Mouse (Mus musculus): Measurements from ENCODE around the gene Cenpj. TPM values are rescaled to one million over a fixed set of nuclear protein-coding genes. Genes with fewer than 3 reads are reported as not detected.

Cenpj gene
- total and polyA plus RNA-seq, 2 experiments from 2014 or later: 1.1 to 3.4 TPM

DNA sequence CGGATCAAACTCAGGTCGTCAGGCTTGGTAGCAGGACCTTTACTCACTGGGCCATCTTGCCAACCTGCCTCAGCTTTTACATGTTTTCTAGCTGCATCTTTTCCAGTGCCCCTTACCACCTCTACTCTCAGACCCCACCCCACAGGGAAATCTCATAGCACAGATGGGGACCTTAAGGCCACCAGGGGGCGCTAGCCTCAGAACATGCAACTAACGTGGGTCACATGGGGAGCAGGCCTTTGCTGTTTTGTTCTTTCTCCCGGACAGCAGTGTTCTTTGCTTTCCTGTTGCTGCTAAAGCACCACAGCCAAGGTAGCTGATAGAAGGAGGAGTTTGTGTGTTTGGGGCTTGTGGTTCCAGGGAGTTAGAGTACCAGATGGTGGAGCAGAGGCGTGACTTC is 23.5 kb upstream of the Cenpj start:
- H3K4me1 ChIP-seq (ENCODE audit: insufficient read depth, low read length): no peaks in the 10 kb centered on the region

DNA sequence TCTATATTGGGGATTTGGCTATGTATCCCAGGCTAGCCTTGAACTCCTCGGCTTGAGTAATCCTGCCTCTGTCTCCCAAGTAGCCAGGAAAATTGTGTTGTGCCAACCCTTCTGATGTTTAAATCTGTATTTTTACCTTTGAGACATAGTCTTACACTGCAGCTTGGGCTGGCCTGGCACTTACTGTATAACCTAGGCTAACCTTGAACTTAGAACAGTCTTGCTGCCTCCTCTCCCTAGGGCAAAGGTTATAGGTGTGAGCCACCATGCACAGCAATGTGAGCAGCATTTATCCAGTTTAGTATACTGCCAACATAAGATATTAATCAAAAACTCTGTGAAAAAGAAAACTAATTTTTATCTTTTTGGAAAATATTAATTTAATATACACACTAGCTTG is 19.6 kb upstream of the Cenpj start:
- 98% methylated on average over 1 of the region's 1 CpGs for WGBS
- H3K27ac ChIP-seq: no peak overlapping the region
- TF ChIP-seq CTCF (IDR thresholded peaks at IDR 0.05; ENCODE audit: low read depth): no peak
- H3K9me3 ChIP-seq (ENCODE audit: low read length): no peaks in the 10 kb centered on the region
- DNase-seq (ENCODE audit: low spot score) (no peak), ATAC-seq (no peak)
- no peak overlapping the region for H3K4me3 ChIP-seq (ENCODE audit: low read length)
- H3K36me3 ChIP-seq (ENCODE audit: insufficient read depth, low read length): no peaks in the 10 kb centered on the region
- no peaks in the 10 kb centered on the region for H3K4me1 ChIP-seq (ENCODE audit: insufficient read depth, low read length)
- no peaks in the 10 kb centered on the region for H3K27me3 ChIP-seq (ENCODE audit: insufficient read depth, low read length)
- H3K9ac ChIP-seq (replicated peaks; ENCODE audit: low read length): no peak overlapping the region
- no peak overlapping the region for H3K4me2 ChIP-seq (ENCODE audit: low read depth, low read length)

More for the DNA sequence above, 23.5 kb upstream of the Cenpj start:
- H3K9me3 ChIP-seq (ENCODE audit: low read length): no peaks in the 10 kb centered on the region
- H3K4me3 ChIP-seq (ENCODE audit: low read length): no peak overlapping the region
- H3K27me3 ChIP-seq (ENCODE audit: insufficient read depth, low read length): no peaks in the 10 kb centered on the region
- H3K9ac ChIP-seq (replicated peaks; ENCODE audit: low read length): no peak overlapping the region
- WGBS: 39% methylated on average over 6 of the region's 6 CpGs
- no peak overlapping the region for H3K27ac ChIP-seq
- peak; percentile 68 for TF ChIP-seq CTCF (IDR thresholded peaks at IDR 0.05; ENCODE audit: low read depth)
- H3K36me3 ChIP-seq (ENCODE audit: insufficient read depth, low read length): no peaks in the 10 kb centered on the region
- no peak overlapping the region for H3K4me2 ChIP-seq (ENCODE audit: low read depth, low read length)
- DNase-seq (ENCODE audit: low spot score): peak; percentile 50
- no peak for ATAC-seq

DNA sequence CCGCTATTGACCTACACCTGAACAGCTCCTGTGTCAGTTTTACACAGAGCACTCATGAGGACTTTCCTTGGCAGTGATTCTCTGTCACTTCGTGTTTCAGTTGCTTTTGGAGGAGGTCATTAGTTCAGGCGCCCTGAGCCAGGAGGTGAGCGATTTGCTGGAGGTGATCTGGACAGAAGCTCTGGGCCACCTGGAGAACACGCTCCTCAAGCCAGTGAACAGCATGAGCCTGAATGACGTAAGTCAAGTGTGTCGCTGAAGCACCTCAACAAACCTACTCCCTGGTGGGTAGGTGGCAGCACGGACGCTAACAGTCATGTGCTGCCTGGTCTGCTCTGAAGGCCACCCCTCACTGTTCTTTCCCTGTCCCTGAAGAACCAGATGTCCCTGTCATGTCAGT is 17.0 kb upstream of the Cenpj start:
- no peak overlapping the region for H3K9ac ChIP-seq (replicated peaks; ENCODE audit: low read length)
- DNase-seq (ENCODE audit: low spot score) (no peak), ATAC-seq (no peak)
- TF ChIP-seq CTCF (IDR thresholded peaks at IDR 0.05; ENCODE audit: low read depth): no peak
- H3K4me2 ChIP-seq (ENCODE audit: low read depth, low read length): no peak overlapping the region
- 92% methylated on average over 9 of the region's 9 CpGs for WGBS
- no peaks in the 10 kb centered on the region for H3K9me3 ChIP-seq (ENCODE audit: low read length)
- H3K36me3 ChIP-seq (ENCODE audit: insufficient read depth, low read length): no peaks in the 10 kb centered on the region
- no peaks in the 10 kb centered on the region for H3K4me1 ChIP-seq (ENCODE audit: insufficient read depth, low read length)
- H3K4me3 ChIP-seq (ENCODE audit: low read length): no peak overlapping the region
- H3K27me3 ChIP-seq (ENCODE audit: insufficient read depth, low read length): no peaks in the 10 kb centered on the region
- no peak overlapping the region for H3K27ac ChIP-seq

DNA sequence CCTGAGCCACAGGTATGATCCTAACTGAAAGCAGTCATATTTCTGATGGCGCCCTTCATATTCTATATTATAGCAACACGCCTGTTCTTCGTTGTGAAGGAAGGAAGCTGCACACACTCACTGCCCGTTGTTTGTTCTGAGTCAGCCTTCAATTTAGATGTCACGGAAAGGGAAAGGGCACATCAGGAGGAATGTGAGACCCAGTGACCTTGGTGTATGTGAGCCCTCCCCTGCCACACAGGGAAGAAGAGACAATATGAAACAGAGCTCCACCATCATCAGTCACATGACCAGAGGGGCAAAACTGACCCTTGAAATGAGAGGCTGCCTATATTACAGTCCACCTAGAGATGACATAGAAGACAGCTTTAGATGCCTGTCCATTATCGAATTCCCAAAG is 7.1 kb upstream of the Cenpj start:
- no peak overlapping the region for H3K4me2 ChIP-seq (ENCODE audit: low read depth, low read length)
- H3K9me3 ChIP-seq (ENCODE audit: low read length): no peaks in the 10 kb centered on the region
- no peak overlapping the region for H3K27ac ChIP-seq
- H3K36me3 ChIP-seq (ENCODE audit: insufficient read depth, low read length): no peaks in the 10 kb centered on the region
- ATAC-seq: no peak
- H3K4me1 ChIP-seq (ENCODE audit: insufficient read depth, low read length): no peaks in the 10 kb centered on the region
- no peak overlapping the region for H3K9ac ChIP-seq (replicated peaks; ENCODE audit: low read length)
- no peak overlapping the region for H3K4me3 ChIP-seq (ENCODE audit: low read length)
- no peaks in the 10 kb centered on the region for H3K27me3 ChIP-seq (ENCODE audit: insufficient read depth, low read length)
- WGBS: 89% methylated on average over 6 of the region's 6 CpGs
- TF ChIP-seq CTCF (IDR thresholded peaks at IDR 0.05; ENCODE audit: low read depth): no peak
- DNase-seq (ENCODE audit: low spot score): no peak

DNA sequence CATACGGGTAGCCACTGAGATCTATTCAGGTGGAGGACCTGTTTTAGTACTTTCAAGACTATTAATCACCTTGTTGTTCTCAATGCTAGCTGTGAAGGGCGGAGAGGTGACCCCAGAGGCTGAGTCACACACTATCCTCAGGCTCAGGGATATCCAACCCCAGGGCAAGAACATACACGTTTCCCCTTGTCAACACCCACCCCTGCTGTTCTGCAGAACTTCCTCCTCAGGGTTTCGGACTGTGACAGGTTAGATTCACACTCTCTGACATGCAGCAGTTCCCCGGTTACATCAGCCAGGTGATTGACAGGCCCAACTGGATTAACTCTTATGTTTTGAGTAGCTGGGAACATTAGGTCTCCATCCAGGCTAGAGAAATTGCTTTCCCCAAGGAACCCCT is 5.9 kb upstream of the Cenpj start:
- ATAC-seq: no peak
- H3K36me3 ChIP-seq (ENCODE audit: insufficient read depth, low read length): no peaks in the 10 kb centered on the region
- 64% methylated on average over 5 of the region's 5 CpGs for WGBS

DNA sequence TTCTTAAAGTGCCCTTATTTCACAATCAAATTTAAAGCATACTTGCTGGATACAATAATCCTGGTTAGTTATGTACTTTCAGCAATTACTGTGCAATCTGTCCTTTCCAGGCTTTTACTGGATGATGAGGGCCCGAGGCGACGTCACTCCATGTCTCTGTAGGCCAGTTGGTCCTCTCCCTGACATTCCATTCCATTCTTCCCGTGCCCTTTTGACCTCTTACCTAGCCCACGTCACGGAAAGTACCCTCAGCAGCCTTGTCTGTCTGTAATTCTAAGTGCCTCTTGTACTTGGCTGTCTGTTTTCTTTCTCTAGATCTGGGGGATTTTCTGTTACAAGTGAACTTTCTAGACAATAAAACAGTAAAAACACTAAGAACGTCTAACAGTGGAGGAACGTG is 3.8 kb upstream of the Cenpj start:
- no peak for DNase-seq (ENCODE audit: low spot score)
- Histone ChIP-seq H3K9ac (replicated peaks; ENCODE audit: low read length) (no peak overlapping the region), H3K4me3 (ENCODE audit: low read length) (no peak overlapping the region), H3K4me2 (ENCODE audit: low read depth, low read length) (no peak overlapping the region), H3K27me3 (ENCODE audit: insufficient read depth, low read length) (no peaks in the 10 kb centered on the region), H3K36me3 (ENCODE audit: insufficient read depth, low read length) (no peaks in the 10 kb centered on the region), H3K9me3 (ENCODE audit: low read length) (no peaks in the 10 kb centered on the region), H3K27ac (no peak overlapping the region), H3K4me1 (ENCODE audit: insufficient read depth, low read length) (no peaks in the 10 kb centered on the region)
- 56% methylated on average over 8 of the region's 8 CpGs for WGBS
- no peak for ATAC-seq
- TF ChIP-seq CTCF (IDR thresholded peaks at IDR 0.05; ENCODE audit: low read depth): no peak

More for the DNA sequence above, 5.9 kb upstream of the Cenpj start:
- no peak for DNase-seq (ENCODE audit: low spot score)
- no peaks in the 10 kb centered on the region for H3K4me1 ChIP-seq (ENCODE audit: insufficient read depth, low read length)
- no peak for TF ChIP-seq CTCF (IDR thresholded peaks at IDR 0.05; ENCODE audit: low read depth)
- no peaks in the 10 kb centered on the region for H3K27me3 ChIP-seq (ENCODE audit: insufficient read depth, low read length)
- no peak overlapping the region for H3K9ac ChIP-seq (replicated peaks; ENCODE audit: low read length)
- H3K27ac ChIP-seq: no peak overlapping the region
- H3K4me2 ChIP-seq (ENCODE audit: low read depth, low read length): no peak overlapping the region
- H3K9me3 ChIP-seq (ENCODE audit: low read length): no peaks in the 10 kb centered on the region
- H3K4me3 ChIP-seq (ENCODE audit: low read length): no peak overlapping the region

DNA sequence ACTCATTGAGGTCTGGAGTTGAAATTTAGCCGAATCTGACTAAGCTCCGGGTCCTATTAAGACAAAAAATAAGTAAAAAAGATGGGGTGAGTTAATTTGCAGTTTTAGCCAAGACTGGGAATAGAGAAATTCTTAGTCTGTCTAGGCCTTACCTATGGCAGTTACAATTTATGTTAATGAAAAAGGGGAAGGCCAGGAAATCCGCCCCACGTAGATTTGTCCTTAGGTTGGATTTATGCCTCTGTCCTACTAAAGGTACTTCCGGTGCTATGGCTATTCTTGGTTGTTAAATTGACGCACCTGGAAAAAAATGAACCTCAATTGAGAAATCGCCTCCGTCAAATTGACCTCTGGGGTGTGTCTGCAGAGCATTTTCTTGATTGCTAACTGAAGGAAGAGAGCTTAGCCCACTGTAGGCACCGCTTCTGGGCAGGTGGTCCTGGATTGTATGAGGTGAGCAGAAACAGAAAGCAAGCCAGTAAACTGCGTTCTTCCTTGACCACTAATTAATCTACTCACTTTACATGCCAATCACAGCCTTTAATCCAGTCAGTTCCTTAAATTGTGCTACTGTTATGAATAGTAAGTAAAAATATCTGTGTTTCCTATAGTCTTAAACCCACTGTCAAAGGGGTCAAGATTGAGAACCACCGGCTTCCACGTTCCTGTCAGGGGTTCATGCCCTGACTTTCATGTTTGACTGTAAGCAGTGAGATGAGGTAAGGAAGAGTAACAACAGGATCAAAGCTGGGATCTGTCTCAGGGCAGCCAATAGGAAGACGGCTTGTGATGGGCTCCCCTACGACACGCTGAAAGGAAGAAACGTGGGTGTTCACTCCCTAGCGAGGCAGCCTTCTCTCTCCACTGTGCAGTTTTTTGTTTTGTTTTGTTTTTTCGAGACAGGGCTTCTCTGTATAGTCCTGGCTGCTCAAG is 1.0 kb upstream of the Cenpj start:
- H3K4me3 ChIP-seq (ENCODE audit: low read length): peak overlapping the region; percentile 52
- no peak overlapping the region for H3K27ac ChIP-seq
- 73% methylated on average over 18 of the region's 18 CpGs for WGBS
- H3K9me3 ChIP-seq (ENCODE audit: low read length): no peaks in the 10 kb centered on the region
- peak overlapping the region; percentile 74 for H3K4me2 ChIP-seq (ENCODE audit: low read depth, low read length)
- ATAC-seq: no peak
- no peak overlapping the region for H3K9ac ChIP-seq (replicated peaks; ENCODE audit: low read length)
- no peak for TF ChIP-seq CTCF (IDR thresholded peaks at IDR 0.05; ENCODE audit: low read depth)
- DNase-seq (ENCODE audit: low spot score): no peak
- H3K27me3 ChIP-seq (ENCODE audit: insufficient read depth, low read length): no peaks in the 10 kb centered on the region
- no peaks in the 10 kb centered on the region for H3K36me3 ChIP-seq (ENCODE audit: insufficient read depth, low read length)
- no peaks in the 10 kb centered on the region for H3K4me1 ChIP-seq (ENCODE audit: insufficient read depth, low read length)
